Mouse (Mus musculus) forebrain, embryonic 16.5 days (tissue): ENCODE data around the gene Sdhaf2. TPM values are rescaled to one million over a fixed set of nuclear protein-coding genes. Genes with fewer than 3 reads are reported as not detected.
A peak's percentile ranks its signal among the peaks of the same experiment; 100 is the strongest.
"Not testable (repeated sequence)": the region's sequence is repeated elsewhere in the genome, so short reads cannot be mapped to it uniquely, and the experiment has no call there.

Source experiments
- ATAC-seq: fragments of 200-750 bp; cut with Nextera tagmentation; 2 replicates; pipeline ENCODE4 v1.8.0; 2017; ENCODE audit warnings: mild to moderate bottlenecking, moderate library complexity
- H3K27ac ChIP-seq: fragments of 300-500 bp; sonication (generic); 2 replicates; pipeline ENCODE4 v1.5.1; 2014; ENCODE audit warnings: low read length, control low read depth
- H3K27me3 ChIP-seq: fragments of 300-500 bp; sonication (generic); replicated peaks from 2 replicates; pipeline ENCODE4 v1.6.1; 2014; ENCODE audit warnings: low read length; ENCODE audit not compliant: control insufficient read depth, insufficient read depth
- H3K36me3 ChIP-seq: fragments of 300-500 bp; sonication (generic); 2 replicates; pipeline ENCODE4 v1.6.1; 2014; ENCODE audit not compliant: control insufficient read depth, insufficient read depth
- H3K4me1 ChIP-seq: fragments of 300-500 bp; sonication (generic); replicated peaks from 2 replicates; pipeline ENCODE4 v1.6.1; 2014; ENCODE audit warnings: low read length; ENCODE audit not compliant: control insufficient read depth, insufficient read depth
- H3K4me2 ChIP-seq: fragments of 300-500 bp; sonication (generic); 2 replicates; pipeline ENCODE4 v1.6.1; 2014; ENCODE audit warnings: mild to moderate bottlenecking, low read length, control low read depth
- H3K4me3 ChIP-seq: fragments of 300-500 bp; sonication (generic); replicated peaks from 2 replicates; pipeline ENCODE4 v1.5.1; 2014; ENCODE audit warnings: mild to moderate bottlenecking, low read length, control low read depth
- H3K9ac ChIP-seq: fragments of 300-500 bp; sonication (generic); replicated peaks from 2 replicates; pipeline ENCODE4 v1.6.1; 2014; ENCODE audit warnings: low read depth, low read length, control low read depth
- H3K9me3 ChIP-seq: fragments of 300-500 bp; sonication (generic); 2 replicates; pipeline ENCODE4 v1.6.1; 2016; ENCODE audit warnings: low read length; ENCODE audit not compliant: control insufficient read depth
- WGBS: fragments of 180-500 bp; shearing (Covaris S2); extraction: QIAGEN DNeasy Blood & Tissue Kit; methylation state at CpG from one replicate; pipeline ENCODE4 v1.1.7; 2014; 5-methylcytosine and 5-hydroxymethylcytosine counted together
- polyA plus RNA-seq: library from polyadenylated mRNA; unstranded; fragments of >200 nt; fragmentation: Nextera tagmentation; extraction: Ambion mirVana; gene quantifications from 2 replicates; pipeline ENCODE4 v1.2.1, GENCODE M21; 2015

The Sdhaf2 gene
- polyA plus RNA-seq, result 66.2 and 68.6 TPM in 2 replicates

- peak; percentile 9; the same call in 1 of the 2 replicates for ATAC-seq
- Histone ChIP-seq H3K27me3 (no peaks in the 10 kb centered on the region), H3K36me3 (no peaks in the 10 kb centered on the region), H3K4me3 (peak within 1 kb of the TSS; percentile 99), H3K9me3 (no peaks in the 10 kb centered on the region), H3K27ac (peak within 1 kb of the TSS; percentile 96), H3K4me2 (peak within 1 kb of the TSS; percentile 81), H3K4me1 (peaks cover 17% of the 10 kb centered on the region), H3K9ac (peak within 1 kb of the TSS; percentile 99)
- WGBS, result under 1% methylated on average over 11 of the region's 11 CpGs
Measured at GRCm38 (mm10) chr19:10525910-10526309, at the start of gene Sdhaf2. Sdhaf2 (minus strand) TSS chr19:10526142.

GRCm38 (mm10) chr19:10569627-10570026, 43.7 kb upstream of the Sdhaf2 start:
- Histone ChIP-seq H3K36me3 (peaks cover 3% of the 10 kb centered on the region; the same call in 1 of the 2 replicates), H3K4me3 (no peak overlapping the region), H3K9me3 (no peaks in the 10 kb centered on the region), H3K27ac (no peak overlapping the region), H3K4me1 (no peaks in the 10 kb centered on the region), H3K4me2 (no peak overlapping the region), H3K27me3 (no peaks in the 10 kb centered on the region), H3K9ac (no peak overlapping the region)
- no peak for ATAC-seq
- WGBS, result 97% methylated on average over 6 of the region's 6 CpGs

GRCm38 (mm10) chr19:10565217-10565616, 39.3 kb upstream of the Sdhaf2 start:
- H3K27ac ChIP-seq, result no peak overlapping the region
- no peaks in the 10 kb centered on the region for H3K9me3 ChIP-seq
- no peak overlapping the region for H3K4me2 ChIP-seq
- H3K27me3 ChIP-seq, result no peaks in the 10 kb centered on the region
- ATAC-seq, result no peak
- H3K36me3 ChIP-seq, result no peaks in the 10 kb centered on the region; the same call in 1 of the 2 replicates
- H3K4me3 ChIP-seq, result no peak overlapping the region
- WGBS, result 76% methylated on average over 4 of the region's 4 CpGs
- H3K4me1 ChIP-seq, result no peaks in the 10 kb centered on the region
- H3K9ac ChIP-seq, result no peak overlapping the region

- Histone ChIP-seq H3K9me3 (no peaks in the 10 kb centered on the region), H3K27ac (no peak overlapping the region), H3K36me3 (no peaks in the 10 kb centered on the region), H3K9ac (no peak overlapping the region), H3K27me3 (no peaks in the 10 kb centered on the region), H3K4me3 (no peak overlapping the region), H3K4me1 (no peaks in the 10 kb centered on the region), H3K4me2 (no peak overlapping the region)
- ATAC-seq, result no peak
- WGBS, result 82% methylated on average over 6 of the region's 6 CpGs
Measured at GRCm38 (mm10) chr19:10564278-10564677, 38.3 kb upstream of the Sdhaf2 start.

GRCm38 (mm10) chr19:10562351-10562750, 36.4 kb upstream of the Sdhaf2 start:
- no peak for ATAC-seq

GRCm38 (mm10) chr19:10561558-10562314, 35.8 kb upstream of the Sdhaf2 start:
- 71% methylated on average over 6 of the region's 6 CpGs for WGBS
- no peak overlapping the region for H3K27ac ChIP-seq
- no peaks in the 10 kb centered on the region for H3K36me3 ChIP-seq
- ATAC-seq, result no peak
- no peak overlapping the region for H3K9ac ChIP-seq
- no peak overlapping the region for H3K4me3 ChIP-seq
- no peak overlapping the region for H3K4me2 ChIP-seq
- no peaks in the 10 kb centered on the region for H3K27me3 ChIP-seq
- no peaks in the 10 kb centered on the region for H3K9me3 ChIP-seq
- no peaks in the 10 kb centered on the region for H3K4me1 ChIP-seq

More at GRCm38 (mm10) chr19:10562351-10562750, 36.4 kb upstream of the Sdhaf2 start:
- Histone ChIP-seq H3K4me3 (no peak overlapping the region), H3K27me3 (no peaks in the 10 kb centered on the region), H3K36me3 (no peaks in the 10 kb centered on the region), H3K4me1 (no peaks in the 10 kb centered on the region), H3K9me3 (no peaks in the 10 kb centered on the region), H3K9ac (no peak overlapping the region), H3K4me2 (no peak overlapping the region), H3K27ac (no peak overlapping the region)
- 53% methylated on average over 5 of the region's 5 CpGs for WGBS

- Histone ChIP-seq H3K4me3 (no peak overlapping the region), H3K9ac (no peak overlapping the region), H3K27me3 (no peaks in the 10 kb centered on the region), H3K9me3 (no peaks in the 10 kb centered on the region), H3K36me3 (no peaks in the 10 kb centered on the region), H3K4me1 (peaks cover 9% of the 10 kb centered on the region), H3K27ac (no peak overlapping the region), H3K4me2 (no peak overlapping the region)
- WGBS, result 35% methylated on average over 5 of the region's 5 CpGs
- no peak for ATAC-seq
Measured at GRCm38 (mm10) chr19:10560108-10560507, 34.2 kb upstream of the Sdhaf2 start.

GRCm38 (mm10) chr19:10557837-10558375, 32.0 kb upstream of the Sdhaf2 start:
- not testable (repeated sequence) for H3K9me3 ChIP-seq, H3K4me3 ChIP-seq, ATAC-seq, H3K4me2 ChIP-seq, H3K9ac ChIP-seq, H3K27me3 ChIP-seq, H3K27ac ChIP-seq, H3K36me3 ChIP-seq
- WGBS, result 72% methylated on average over 4 of the region's 4 CpGs
- H3K4me1 ChIP-seq, result peaks cover 17% of the 10 kb centered on the region

GRCm38 (mm10) chr19:10557430-10557829, 31.5 kb upstream of the Sdhaf2 start:
- no peak overlapping the region for H3K4me3 ChIP-seq
- ATAC-seq, result no peak
- no peaks in the 10 kb centered on the region for H3K9me3 ChIP-seq
- no peaks in the 10 kb centered on the region for H3K27me3 ChIP-seq
- no peak overlapping the region for H3K9ac ChIP-seq
- H3K27ac ChIP-seq, result no peak overlapping the region
- H3K4me2 ChIP-seq, result no peak overlapping the region
- H3K36me3 ChIP-seq, result no peaks in the 10 kb centered on the region
- peaks cover 17% of the 10 kb centered on the region for H3K4me1 ChIP-seq
- 70% methylated on average over 2 of the region's 2 CpGs for WGBS
